In genomic region chr14:119849338-119849737, GRCm38 (mm10) we compare ENCODE assay signal across 17 mouse cellular contexts.
"Had no signal": no experiment of that assay in that cellular context is flagged by ENCODE, and none has a peak within 500 bp of the region (broad histone marks: within the 10 kb centered on the region; RNA-seq: fewer than 3 reads in every experiment).

No protein-coding gene starts in this region.

- H3K4me2 ChIP-seq: lung, embryonic 14.5 days; midbrain, embryonic 12.5 days; neural tube, embryonic 13.5 days; neural tube, embryonic 15.5 days; stomach, embryonic 15.5 days had no signal

- H3K27ac ChIP-seq: liver, embryonic 14.5 days; midbrain, embryonic 10.5 days; midbrain, embryonic 12.5 days; neural tube, embryonic 13.5 days; neural tube, embryonic 15.5 days; stomach, embryonic 15.5 days; stomach, postnatal 0 days had no signal

- DNase-seq: lung, adult 18-20 months; lung, embryonic 14.5 days; lung, postnatal 10 days; lung, postnatal 4 days; midbrain, embryonic 14.5 days; right cerebral cortex, postnatal 14 days; thymus, adult 2 months; thymus, postnatal 36 days had no signal

- H3K9ac ChIP-seq: liver, embryonic 14.5 days; lung, embryonic 14.5 days; midbrain, embryonic 12.5 days; neural tube, embryonic 13.5 days; neural tube, embryonic 15.5 days; stomach, embryonic 15.5 days had no signal

- ATAC-seq: midbrain, embryonic 16.5 days had no signal

- H3K4me1 ChIP-seq: stomach, embryonic 15.5 days had no signal

- H3K36me3 ChIP-seq: midbrain, embryonic 10.5 days; midbrain, embryonic 12.5 days; neural tube, embryonic 13.5 days; neural tube, embryonic 15.5 days; stomach, embryonic 15.5 days had no signal

- H3K27me3 ChIP-seq: midbrain, embryonic 12.5 days; neural tube, embryonic 15.5 days; stomach, embryonic 15.5 days had no signal

- H3K9me3 ChIP-seq: midbrain, embryonic 10.5 days; midbrain, embryonic 12.5 days; neural tube, embryonic 13.5 days; neural tube, embryonic 15.5 days; stomach, embryonic 15.5 days had no signal

- H3K4me3 ChIP-seq: midbrain, embryonic 10.5 days; midbrain, embryonic 12.5 days; myocyte; neural tube, embryonic 13.5 days; neural tube, embryonic 15.5 days; stomach, embryonic 15.5 days had no signal
